Mouse (Mus musculus): Measurements from ENCODE around the gene Gm5741.

GRCm38 (mm10) chr8:85021514-85022055 lies 46.2 kb downstream of the Gm5741 start:
- TF ChIP-seq ZC3H11A (IDR thresholded peaks at IDR 0.05; ENCODE audit: borderline replicate concordance, low read depth, low read length) (no peak), ZNF384 (IDR thresholded peaks at IDR 0.05; ENCODE audit: low read depth, low read length) (no peak), HCFC1 (IDR thresholded peaks at IDR 0.05; ENCODE audit: borderline replicate concordance, insufficient read depth, low read length) (no peak)

Data from ES-E14 (cell line).